Mouse (Mus musculus): ENCODE data around the gene Ube2m. TPM values are rescaled to one million over a fixed set of nuclear protein-coding genes. Genes with fewer than 3 reads are reported as not detected.

Gene Ube2m
- polyA plus RNA-seq, 1 experiment from 2014 or later: 165 TPM

DNA sequence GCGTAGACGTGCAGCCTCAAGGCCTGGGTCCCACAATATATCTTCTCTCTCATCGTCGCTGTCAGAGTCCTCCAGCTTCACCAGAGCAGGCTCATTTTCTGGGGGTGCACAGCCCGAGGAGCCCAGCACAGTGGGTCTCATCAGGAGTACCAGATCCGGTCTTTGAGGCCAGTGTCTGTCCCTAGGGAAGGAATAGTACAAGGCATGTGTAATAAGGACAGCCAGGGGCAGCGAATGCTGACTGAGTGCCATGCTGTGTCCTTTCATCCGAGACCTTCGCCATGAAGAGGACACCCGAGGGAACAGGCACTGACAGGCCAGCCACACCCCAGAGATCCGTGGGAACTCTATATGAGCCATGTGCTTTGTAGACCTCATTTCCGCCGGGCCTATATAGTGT lies 14.9 kb upstream of the Ube2m start:
- Histone ChIP-seq H3K4me1 (replicated peaks; ENCODE audit: control insufficient read depth, insufficient read depth, low read length) (peaks cover 2% of the 10 kb centered on the region; the same call in 1 of the 2 replicates), H3K4me3 (ENCODE audit: low read depth, low read length) (no peak overlapping the region), H3K36me3 (ENCODE audit: control insufficient read depth, insufficient read depth, low read length) (no peaks in the 10 kb centered on the region), H3K27ac (ENCODE audit: low read depth, low read length) (no peak overlapping the region), H3K9ac (ENCODE audit: low read length) (no peak overlapping the region), H3K27me3 (ENCODE audit: control insufficient read depth, insufficient read depth, low read length) (no peaks in the 10 kb centered on the region), H3K9me3 (ENCODE audit: control insufficient read depth, low read length) (no peaks in the 10 kb centered on the region), H3K4me2 (ENCODE audit: low read depth, low read length, severe bottlenecking) (no peak overlapping the region)
- 90% methylated on average over 13 of the region's 13 CpGs for WGBS
- no peak for DNase-seq (ENCODE audit: low spot score)
- ATAC-seq (replicated peaks; ENCODE audit: low FRiP score): no peak

- Histone ChIP-seq H3K4me1 (replicated peaks; ENCODE audit: control insufficient read depth, insufficient read depth, low read length) (peaks cover 5% of the 10 kb centered on the region), H3K9me3 (ENCODE audit: control insufficient read depth, low read length) (no peaks in the 10 kb centered on the region), H3K4me3 (ENCODE audit: low read depth, low read length) (no peak overlapping the region), H3K36me3 (ENCODE audit: control insufficient read depth, insufficient read depth, low read length) (no peaks in the 10 kb centered on the region), H3K27ac (ENCODE audit: low read depth, low read length) (no peak overlapping the region), H3K9ac (ENCODE audit: low read length) (no peak overlapping the region), H3K4me2 (ENCODE audit: low read depth, low read length, severe bottlenecking) (no peak overlapping the region), H3K27me3 (ENCODE audit: control insufficient read depth, insufficient read depth, low read length) (peaks cover 31% of the 10 kb centered on the region)
- ATAC-seq (replicated peaks; ENCODE audit: low FRiP score): peak; percentile 78
- WGBS: 14% methylated on average over 2 of the region's 2 CpGs
- DNase-seq (ENCODE audit: low spot score): peak; percentile 73
Observed at GRCm38 (mm10) chr7:13046084-13046483, 8.0 kb upstream of the Ube2m start.

- peak overlapping the region; percentile 92 for H3K4me2 ChIP-seq (ENCODE audit: low read depth, low read length, severe bottlenecking)
- 4% methylated on average over 23 of the region's 23 CpGs for WGBS
- peaks cover 31% of the 10 kb centered on the region for H3K27me3 ChIP-seq (ENCODE audit: control insufficient read depth, insufficient read depth, low read length)
- no peaks in the 10 kb centered on the region for H3K36me3 ChIP-seq (ENCODE audit: control insufficient read depth, insufficient read depth, low read length)
- DNase-seq (ENCODE audit: low spot score) (peak; percentile 72), ATAC-seq (replicated peaks; ENCODE audit: low FRiP score) (no peak; the same call in 1 of the 2 replicates)
- peak overlapping the region; percentile 61 for H3K9ac ChIP-seq (ENCODE audit: low read length)
- H3K27ac ChIP-seq (ENCODE audit: low read depth, low read length): no peak overlapping the region
- peaks cover 5% of the 10 kb centered on the region for H3K4me1 ChIP-seq (replicated peaks; ENCODE audit: control insufficient read depth, insufficient read depth, low read length)
- H3K9me3 ChIP-seq (ENCODE audit: control insufficient read depth, low read length): no peaks in the 10 kb centered on the region
- H3K4me3 ChIP-seq (ENCODE audit: low read depth, low read length): peak overlapping the region; percentile 40
Observed at GRCm38 (mm10) chr7:13044254-13044625, 6.2 kb upstream of the Ube2m start.

DNA sequence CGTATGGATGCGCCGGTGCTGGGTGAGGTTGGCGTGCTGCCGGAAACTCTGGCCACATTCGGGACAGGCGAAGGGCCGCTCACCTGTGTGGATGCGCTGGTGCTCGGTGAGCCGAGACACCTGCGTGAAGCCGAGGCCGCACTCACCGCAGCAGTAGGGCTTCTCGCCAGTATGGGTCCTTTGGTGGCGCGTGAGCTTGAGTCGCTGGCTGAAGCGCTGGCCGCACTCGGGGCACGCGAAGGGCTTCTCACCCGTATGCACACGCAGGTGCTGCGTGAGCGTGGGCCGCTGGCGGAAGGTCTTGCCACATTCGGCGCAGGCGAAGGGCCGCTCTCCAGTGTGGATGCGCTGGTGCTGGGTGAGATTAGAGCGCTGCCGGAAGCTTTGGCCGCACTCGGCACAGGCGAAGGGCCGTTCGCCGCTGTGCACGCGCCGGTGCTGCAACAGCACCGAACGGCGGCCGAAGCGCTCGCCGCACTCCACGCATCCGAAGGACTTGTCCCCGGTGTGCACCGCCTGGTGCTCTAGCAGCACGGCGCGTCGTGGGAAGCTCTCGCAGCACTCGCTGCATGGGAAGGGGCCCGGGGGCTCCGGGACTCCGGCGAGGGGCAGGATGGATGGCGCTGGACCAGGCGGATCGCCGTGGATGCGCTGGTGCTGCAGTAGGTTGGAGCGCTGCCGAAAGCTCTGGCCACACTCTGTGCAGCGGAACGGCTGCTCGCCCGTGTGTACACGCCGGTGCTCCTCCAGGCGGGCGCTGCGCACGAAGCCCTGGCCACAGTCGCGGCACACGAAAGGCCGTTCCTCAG lies 5.6 kb upstream of the Ube2m start:
- H3K27me3 ChIP-seq (ENCODE audit: control insufficient read depth, insufficient read depth, low read length): peaks cover 31% of the 10 kb centered on the region
- 5% methylated on average over 85 of the region's 88 CpGs for WGBS

GRCm38 (mm10) chr7:13043120-13043444 lies 5.0 kb upstream of the Ube2m start:
- ATAC-seq (replicated peaks; ENCODE audit: low FRiP score) (no peak), DNase-seq (ENCODE audit: low spot score) (no peak)
- Histone ChIP-seq H3K4me2 (ENCODE audit: low read depth, low read length, severe bottlenecking) (peak overlapping the region; percentile 92), H3K4me1 (replicated peaks; ENCODE audit: control insufficient read depth, insufficient read depth, low read length) (peaks cover 9% of the 10 kb centered on the region), H3K4me3 (ENCODE audit: low read depth, low read length) (peak overlapping the region; percentile 40), H3K9me3 (ENCODE audit: control insufficient read depth, low read length) (no peaks in the 10 kb centered on the region), H3K27ac (ENCODE audit: low read depth, low read length) (no peak overlapping the region), H3K9ac (ENCODE audit: low read length) (no peak overlapping the region; the same call in 1 of the 2 replicates), H3K36me3 (ENCODE audit: control insufficient read depth, insufficient read depth, low read length) (no peaks in the 10 kb centered on the region), H3K27me3 (ENCODE audit: control insufficient read depth, insufficient read depth, low read length) (peaks cover 31% of the 10 kb centered on the region)
- 42% methylated on average over 16 of the region's 16 CpGs for WGBS

More for the DNA sequence above, 5.6 kb upstream of the Ube2m start:
- Histone ChIP-seq H3K9me3 (ENCODE audit: control insufficient read depth, low read length) (no peaks in the 10 kb centered on the region), H3K4me1 (replicated peaks; ENCODE audit: control insufficient read depth, insufficient read depth, low read length) (peaks cover 8% of the 10 kb centered on the region), H3K4me2 (ENCODE audit: low read depth, low read length, severe bottlenecking) (peak overlapping the region; percentile 92), H3K9ac (ENCODE audit: low read length) (peak overlapping the region; percentile 61), H3K4me3 (ENCODE audit: low read depth, low read length) (peak overlapping the region; percentile 40), H3K27ac (ENCODE audit: low read depth, low read length) (no peak overlapping the region), H3K36me3 (ENCODE audit: control insufficient read depth, insufficient read depth, low read length) (no peaks in the 10 kb centered on the region)
- DNase-seq (ENCODE audit: low spot score) (peak; percentile 74), ATAC-seq (replicated peaks; ENCODE audit: low FRiP score) (peak; percentile 29)

DNA sequence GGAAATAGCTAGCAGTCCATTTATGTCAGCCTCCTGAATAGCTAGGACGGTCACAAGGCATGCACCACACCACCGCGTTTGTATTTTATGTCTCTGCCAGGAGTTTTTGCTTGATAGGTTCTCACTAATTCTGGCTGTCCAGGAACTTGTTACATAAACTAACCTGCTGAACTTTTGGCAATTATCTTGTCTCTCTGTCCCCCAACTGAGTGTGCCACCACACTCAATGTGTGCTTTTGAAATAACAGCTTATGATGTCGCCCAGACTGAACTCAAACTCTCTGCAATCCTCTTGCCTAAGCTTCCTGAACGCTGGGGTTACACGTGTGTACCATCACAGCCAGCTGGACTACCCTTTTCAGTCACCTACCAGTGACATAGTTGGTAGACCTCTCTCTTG lies 4.4 kb upstream of the Ube2m start:
- no peak overlapping the region for H3K4me3 ChIP-seq (ENCODE audit: low read depth, low read length)
- H3K9ac ChIP-seq (ENCODE audit: low read length): no peak overlapping the region
- H3K4me1 ChIP-seq (replicated peaks; ENCODE audit: control insufficient read depth, insufficient read depth, low read length): peaks cover 9% of the 10 kb centered on the region
- ATAC-seq (replicated peaks; ENCODE audit: low FRiP score) (no peak), DNase-seq (ENCODE audit: low spot score) (no peak)
- H3K9me3 ChIP-seq (ENCODE audit: control insufficient read depth, low read length): no peaks in the 10 kb centered on the region
- H3K27me3 ChIP-seq (ENCODE audit: control insufficient read depth, insufficient read depth, low read length): peaks cover 31% of the 10 kb centered on the region
- H3K4me2 ChIP-seq (ENCODE audit: low read depth, low read length, severe bottlenecking): no peak overlapping the region
- no peaks in the 10 kb centered on the region for H3K36me3 ChIP-seq (ENCODE audit: control insufficient read depth, insufficient read depth, low read length)
- WGBS: 75% methylated on average over 6 of the region's 6 CpGs
- no peak overlapping the region for H3K27ac ChIP-seq (ENCODE audit: low read depth, low read length)

DNA sequence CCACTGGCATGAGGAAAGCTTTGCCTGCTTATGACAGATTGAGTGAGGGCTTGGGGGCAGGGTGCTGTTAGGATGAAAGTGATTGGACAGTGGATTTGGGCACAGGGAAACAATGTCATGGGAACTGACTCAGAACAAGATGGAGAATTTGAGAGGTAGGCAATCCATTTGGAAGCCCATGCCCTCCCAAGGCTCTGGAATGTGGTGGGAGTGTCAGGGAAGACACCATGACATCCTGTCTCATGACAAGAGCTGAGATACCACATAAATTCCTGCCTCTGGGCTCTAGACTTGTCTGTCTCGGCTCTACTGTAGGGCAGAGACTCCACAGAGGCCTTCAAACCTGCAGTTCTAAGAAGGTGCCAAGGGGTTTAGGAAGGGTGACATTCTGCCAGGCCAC lies 3.2 kb upstream of the Ube2m start:
- no peak overlapping the region for H3K27ac ChIP-seq (ENCODE audit: low read depth, low read length)
- peaks cover 12% of the 10 kb centered on the region for H3K4me1 ChIP-seq (replicated peaks; ENCODE audit: control insufficient read depth, insufficient read depth, low read length)
- H3K36me3 ChIP-seq (ENCODE audit: control insufficient read depth, insufficient read depth, low read length): no peaks in the 10 kb centered on the region
- 74% methylated on average over 1 of the region's 1 CpGs for WGBS
- no peak overlapping the region for H3K4me3 ChIP-seq (ENCODE audit: low read depth, low read length)
- DNase-seq (ENCODE audit: low spot score) (no peak), ATAC-seq (replicated peaks; ENCODE audit: low FRiP score) (no peak)
- no peak overlapping the region for H3K4me2 ChIP-seq (ENCODE audit: low read depth, low read length, severe bottlenecking)
- no peak overlapping the region for H3K9ac ChIP-seq (ENCODE audit: low read length)
- peaks cover 31% of the 10 kb centered on the region for H3K27me3 ChIP-seq (ENCODE audit: control insufficient read depth, insufficient read depth, low read length)
- H3K9me3 ChIP-seq (ENCODE audit: control insufficient read depth, low read length): no peaks in the 10 kb centered on the region

DNA sequence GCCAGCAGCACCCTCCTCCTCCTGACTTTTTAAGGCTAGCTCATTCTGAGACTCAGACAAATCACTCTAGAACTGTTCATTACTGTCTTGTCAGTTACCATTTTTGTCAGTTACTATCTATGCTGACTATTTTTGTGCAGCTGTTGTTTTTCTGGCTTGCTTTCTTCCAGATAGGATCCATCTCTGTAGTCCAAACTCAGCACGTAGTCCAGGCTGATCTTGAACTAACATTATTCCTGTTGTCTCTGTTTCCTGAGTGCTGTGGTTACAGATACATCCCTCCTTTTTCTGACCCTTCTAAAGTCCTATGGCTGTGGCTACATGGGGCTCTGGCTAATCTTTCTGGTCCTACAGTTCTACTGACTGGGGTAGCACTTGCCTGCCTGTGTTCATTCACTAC lies 1.1 kb upstream of the Ube2m start:
- H3K27me3 ChIP-seq (ENCODE audit: control insufficient read depth, insufficient read depth, low read length): peaks cover 20% of the 10 kb centered on the region
- whole genome bisulfite sequencing: 94% methylated on average over 1 of the region's 1 CpGs
- ATAC-seq (replicated peaks; ENCODE audit: low FRiP score) (no peak), DNase-seq (ENCODE audit: low spot score) (no peak)
- H3K9me3 ChIP-seq (ENCODE audit: control insufficient read depth, low read length): no peaks in the 10 kb centered on the region
- H3K27ac ChIP-seq (ENCODE audit: low read depth, low read length): no peak overlapping the region
- no peak overlapping the region for H3K4me3 ChIP-seq (ENCODE audit: low read depth, low read length)
- H3K9ac ChIP-seq (ENCODE audit: low read length): peak overlapping the region; percentile 93; the same call in 1 of the 2 replicates
- H3K4me2 ChIP-seq (ENCODE audit: low read depth, low read length, severe bottlenecking): peak overlapping the region; percentile 81; the same call in 1 of the 2 replicates
- peaks cover 3% of the 10 kb centered on the region; the same call in 1 of the 2 replicates for H3K36me3 ChIP-seq (ENCODE audit: control insufficient read depth, insufficient read depth, low read length)
- peaks cover 17% of the 10 kb centered on the region for H3K4me1 ChIP-seq (replicated peaks; ENCODE audit: control insufficient read depth, insufficient read depth, low read length)

Measured in forebrain, embryonic 11.5 days (tissue).